Mouse (Mus musculus) kidney, adult 2 months (tissue): ENCODE data around the gene Ncl. TPM values are rescaled to one million over a fixed set of nuclear protein-coding genes. Genes with fewer than 3 reads are reported as not detected.

Experiments used
- DNase-seq: peaks from one replicate; pipeline ENCODE4 v3.0.0; 2021
- H3K27ac ChIP-seq: fragments of 200-500 bp; 2 replicates; pipeline ENCODE4 v1.5.1; 2012; ENCODE audit warnings: low read depth, low read length, control low read depth, inconsistent platforms; ENCODE audit not compliant: insufficient read depth
- H3K27me3 ChIP-seq: fragments of 200-500 bp; replicated peaks from 2 replicates; pipeline ENCODE4 v1.6.1; 2012; ENCODE audit warnings: mild to moderate bottlenecking, moderate library complexity, low read length, inconsistent platforms; ENCODE audit not compliant: control insufficient read depth, insufficient read depth
- H3K36me3 ChIP-seq: fragments of 200-500 bp; 2 replicates; pipeline ENCODE4 v1.6.1; 2012; ENCODE audit warnings: mild to moderate bottlenecking, moderate library complexity, low read length, inconsistent platforms; ENCODE audit not compliant: control insufficient read depth, insufficient read depth
- H3K4me1 ChIP-seq: fragments of 200-500 bp; 2 replicates; pipeline ENCODE4 v1.6.1; 2011; ENCODE audit warnings: low read length; ENCODE audit not compliant: control insufficient read depth, insufficient read depth
- H3K4me3 ChIP-seq: fragments of 200-500 bp; 2 replicates; pipeline ENCODE4 v1.5.1; 2011; ENCODE audit warnings: mild to moderate bottlenecking, low read depth, low read length, control low read depth; ENCODE audit not compliant: insufficient read depth
- CTCF ChIP-seq: fragments of 200-500 bp; conservative IDR thresholded peaks from 2 replicates; pipeline ENCODE4 v1.5.1; 2011; ENCODE audit warnings: low read depth, mild to moderate bottlenecking, control low read depth, low read length, moderate library complexity, mixed read lengths; ENCODE audit not compliant: insufficient read depth, insufficient read length
- POLR2A ChIP-seq: fragments of 200-500 bp; IDR thresholded peaks from one replicate; pipeline ENCODE4 v1.6.1; 2011; ENCODE audit warnings: low read depth, low read length, control low read depth
- WGBS: fragments of 180-500 bp; shearing (Covaris S2); methylation state at CpG from one replicate; pipeline ENCODE4 v1.1.7; 2018; 5-methylcytosine and 5-hydroxymethylcytosine counted together
- polyA plus RNA-seq: library from polyadenylated mRNA; depleted of rRNA; stranded (reverse); fragments of >200 nt; gene quantifications from 2 replicates; pipeline ENCODE4 v1.2.3, GENCODE M21; 2012

Gene Ncl
- polyA plus RNA-seq, 1 experiment: 10.4 TPM

DNA sequence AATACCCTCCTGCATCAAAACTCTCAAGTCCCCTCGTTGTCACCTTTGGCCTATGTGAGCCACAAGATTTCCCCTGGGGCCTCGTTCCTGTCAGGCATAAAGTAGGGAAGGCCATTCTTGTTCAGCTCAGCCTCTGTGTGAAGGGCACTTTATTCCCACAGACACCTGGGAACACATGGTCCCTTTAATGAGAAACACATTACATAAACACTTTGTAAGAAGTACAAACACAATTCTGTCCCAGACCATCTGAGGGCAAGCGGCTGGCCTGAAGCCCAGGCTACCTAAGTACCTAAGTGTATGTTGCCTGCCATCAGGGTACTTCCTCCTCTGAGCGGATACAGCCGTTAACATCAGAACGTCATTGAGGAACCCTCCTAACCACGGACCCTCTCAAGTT, 39.0 kb upstream of the Ncl start:
- no peak for DNase-seq
- TF ChIP-seq POLR2A: no peak
- no peak for TF ChIP-seq CTCF
- H3K4me3 ChIP-seq: no peak overlapping the region
- no peaks in the 10 kb centered on the region for H3K36me3 ChIP-seq
- 53% methylated on average over 7 of the region's 7 CpGs for WGBS
- no peaks in the 10 kb centered on the region for H3K4me1 ChIP-seq
- no peaks in the 10 kb centered on the region for H3K27me3 ChIP-seq
- H3K27ac ChIP-seq: no peak overlapping the region

DNA sequence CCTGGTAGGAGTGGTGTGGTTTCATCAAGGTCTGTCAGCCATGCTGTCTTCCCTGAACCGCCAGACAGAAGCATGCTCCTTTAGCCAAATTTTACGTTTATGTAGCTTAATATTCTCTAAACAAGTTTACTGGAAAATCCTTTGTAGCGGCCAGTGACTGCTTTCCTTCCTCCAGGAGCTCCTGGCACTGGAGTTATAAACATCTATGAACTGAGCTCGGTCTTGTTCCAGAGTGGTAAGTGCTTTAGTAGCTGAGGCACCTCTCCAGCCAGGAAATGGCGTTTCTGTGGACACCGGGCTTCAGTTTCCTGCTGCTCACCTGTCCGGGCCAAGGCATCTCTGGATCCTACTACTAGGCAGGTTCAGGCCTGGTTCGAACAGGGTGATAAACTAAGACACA, 38.4 kb upstream of the Ncl start:
- Histone ChIP-seq H3K36me3 (no peaks in the 10 kb centered on the region), H3K4me3 (no peak overlapping the region), H3K27me3 (no peaks in the 10 kb centered on the region), H3K4me1 (no peaks in the 10 kb centered on the region), H3K27ac (no peak overlapping the region)
- no peak for DNase-seq
- 75% methylated on average over 8 of the region's 8 CpGs for WGBS
- TF ChIP-seq CTCF (no peak), POLR2A (no peak)

DNA sequence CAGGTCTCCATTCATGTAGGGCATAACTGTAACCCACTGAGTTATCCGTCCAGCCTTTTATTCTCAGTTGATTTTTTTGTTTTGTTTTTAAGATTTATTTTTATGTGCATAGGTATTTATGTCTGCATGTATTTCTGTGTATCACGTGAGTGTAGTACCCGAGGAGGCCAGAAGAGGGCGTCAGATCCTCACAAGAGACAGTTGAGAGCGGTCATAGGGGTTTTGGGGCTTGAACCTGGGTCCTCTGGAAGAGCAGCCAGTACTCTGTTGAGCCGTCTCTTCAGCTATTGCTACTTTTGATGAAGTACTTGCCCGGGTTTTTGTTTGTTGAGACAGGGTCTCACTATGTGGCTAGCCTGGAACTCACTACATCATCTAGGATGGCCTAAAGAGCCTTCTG, 36.7 kb upstream of the Ncl start:
- DNase-seq: no peak
- H3K27me3 ChIP-seq: no peaks in the 10 kb centered on the region
- TF ChIP-seq POLR2A (no peak), CTCF (no peak)
- no peak overlapping the region for H3K4me3 ChIP-seq
- H3K36me3 ChIP-seq: no peaks in the 10 kb centered on the region
- WGBS: 77% methylated on average over 7 of the region's 7 CpGs
- H3K4me1 ChIP-seq: no peaks in the 10 kb centered on the region
- H3K27ac ChIP-seq: no peak overlapping the region

DNA sequence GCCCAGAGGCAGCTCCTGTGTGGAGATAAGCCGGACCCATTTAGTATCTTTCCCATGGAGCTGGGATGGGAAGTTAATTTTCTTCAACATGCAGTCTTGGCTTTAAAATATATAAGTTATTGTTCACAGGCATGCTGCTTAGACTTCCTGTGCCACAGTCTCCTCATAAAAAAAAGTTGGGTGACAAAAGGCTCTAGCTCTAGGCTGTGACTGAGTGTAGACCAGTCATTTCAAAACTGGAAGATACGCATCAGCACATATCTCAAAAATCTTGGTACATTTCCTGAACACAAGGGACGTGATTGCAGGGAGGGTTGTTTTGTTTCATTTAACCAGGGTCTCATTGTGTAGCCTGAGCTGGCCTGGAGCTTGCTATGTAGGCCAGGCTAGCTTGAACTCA, 35.0 kb upstream of the Ncl start:
- no peak overlapping the region for H3K4me3 ChIP-seq
- H3K27ac ChIP-seq: no peak overlapping the region
- H3K4me1 ChIP-seq: no peaks in the 10 kb centered on the region
- no peak for DNase-seq
- no peak for TF ChIP-seq CTCF
- TF ChIP-seq POLR2A: no peak
- H3K36me3 ChIP-seq: no peaks in the 10 kb centered on the region
- no peaks in the 10 kb centered on the region for H3K27me3 ChIP-seq
- 77% methylated on average over 3 of the region's 3 CpGs for WGBS

DNA sequence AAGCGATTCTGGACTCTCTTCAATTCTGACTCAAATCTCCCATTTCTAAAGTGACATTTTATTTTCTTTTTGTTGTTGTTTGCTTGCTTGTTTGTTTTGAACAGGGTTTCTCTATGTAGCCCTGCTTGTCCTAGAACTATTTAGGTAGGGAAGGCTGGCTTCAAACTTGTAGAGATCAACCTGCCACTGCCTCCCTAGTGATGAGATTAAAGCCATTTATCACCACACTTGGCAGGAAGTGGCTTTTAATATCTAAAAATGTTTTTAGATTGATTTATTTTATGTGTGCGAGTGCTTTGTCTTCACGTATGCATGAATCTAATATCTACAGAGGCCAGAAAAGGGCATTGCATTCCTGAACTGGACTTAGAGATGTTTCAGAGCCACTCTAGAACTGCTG, 34.0 kb upstream of the Ncl start:
- no peaks in the 10 kb centered on the region for H3K27me3 ChIP-seq
- H3K4me3 ChIP-seq: no peak overlapping the region
- H3K4me1 ChIP-seq: no peaks in the 10 kb centered on the region
- no peaks in the 10 kb centered on the region for H3K36me3 ChIP-seq
- no peak for DNase-seq
- no peak overlapping the region for H3K27ac ChIP-seq
- TF ChIP-seq POLR2A (no peak), CTCF (no peak)
- 75% methylated on average over 3 of the region's 3 CpGs for WGBS

DNA sequence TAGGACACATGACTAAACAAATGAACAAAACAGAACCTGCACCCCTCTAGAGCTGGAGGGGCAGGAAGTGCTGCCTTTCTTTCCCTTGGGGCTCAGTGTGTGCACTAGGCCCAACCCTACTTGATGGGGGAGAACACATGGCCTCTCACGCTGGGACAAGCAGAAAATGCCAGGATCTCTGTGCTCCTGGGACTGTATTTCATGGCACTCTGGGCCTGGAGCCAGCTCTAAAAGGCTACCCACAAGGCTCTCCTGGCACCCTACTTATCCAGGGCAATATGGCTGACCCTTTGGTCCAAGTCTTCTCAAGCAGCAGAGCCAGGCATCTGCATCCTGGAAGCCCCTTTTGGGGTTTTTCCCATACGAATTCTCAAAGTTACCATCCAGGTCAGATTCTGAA, 32.2 kb upstream of the Ncl start:
- H3K27ac ChIP-seq: no peak overlapping the region
- H3K4me3 ChIP-seq: no peak overlapping the region
- 78% methylated on average over 2 of the region's 2 CpGs for WGBS
- no peak for DNase-seq
- TF ChIP-seq CTCF (no peak), POLR2A (no peak)
- H3K36me3 ChIP-seq: no peaks in the 10 kb centered on the region
- no peaks in the 10 kb centered on the region for H3K4me1 ChIP-seq
- H3K27me3 ChIP-seq: no peaks in the 10 kb centered on the region

DNA sequence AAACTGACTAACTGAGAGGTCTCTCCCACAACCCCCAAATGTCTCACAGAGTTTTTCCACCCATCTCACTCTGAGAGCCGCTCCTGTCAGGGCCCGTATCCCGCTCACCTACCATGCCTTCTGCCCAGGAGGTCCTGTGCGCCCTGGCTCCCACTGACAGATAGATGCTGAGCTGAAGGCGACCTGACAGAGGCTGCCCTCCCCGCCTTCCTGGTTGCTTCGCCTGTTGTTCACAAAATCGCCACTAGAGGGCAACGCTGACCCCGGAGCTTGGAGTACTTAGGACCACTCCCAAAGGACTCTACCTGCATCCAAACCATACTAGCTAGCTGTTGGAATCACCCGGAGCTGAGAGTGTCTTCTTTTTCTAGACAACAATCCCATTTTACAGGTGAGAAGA, 30.0 kb upstream of the Ncl start:
- WGBS: 2% methylated on average over 11 of the region's 11 CpGs

DNA sequence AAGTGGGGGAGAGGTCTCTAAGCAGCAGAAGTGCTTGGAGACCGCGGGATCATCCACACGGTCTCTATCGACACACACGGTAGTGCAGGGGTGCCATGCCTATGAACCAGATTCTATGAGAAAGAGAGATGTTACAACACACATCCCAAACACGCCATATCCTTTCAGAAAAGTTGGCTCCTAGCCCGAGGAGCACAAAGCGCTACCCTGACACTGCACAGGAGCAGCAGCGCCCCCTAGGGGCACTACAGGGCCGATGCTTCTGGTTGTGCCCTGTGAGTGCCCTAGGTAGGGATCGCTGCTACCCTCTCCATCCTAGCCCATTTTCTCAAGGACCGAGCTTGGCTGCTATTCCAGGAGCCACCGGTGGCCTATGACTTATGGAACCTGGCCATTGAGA, 21.8 kb upstream of the Ncl start:
- Histone ChIP-seq H3K4me1 (no peaks in the 10 kb centered on the region), H3K4me3 (no peak overlapping the region; the same call in 1 of the 2 replicates), H3K36me3 (no peaks in the 10 kb centered on the region), H3K27me3 (no peaks in the 10 kb centered on the region), H3K27ac (no peak overlapping the region)
- WGBS: 29% methylated on average over 13 of the region's 13 CpGs
- DNase-seq: peak; percentile 47
- no peak for TF ChIP-seq POLR2A
- TF ChIP-seq CTCF: peak; percentile 81

More for the DNA sequence above, 30.0 kb upstream of the Ncl start:
- Histone ChIP-seq H3K27ac (no peak overlapping the region), H3K36me3 (no peaks in the 10 kb centered on the region), H3K4me3 (no peak overlapping the region), H3K27me3 (no peaks in the 10 kb centered on the region), H3K4me1 (no peaks in the 10 kb centered on the region)
- DNase-seq: peak; percentile 62
- no peak for TF ChIP-seq POLR2A
- peak; percentile 76 for TF ChIP-seq CTCF
